Mouse (Mus musculus) right cerebral cortex, postnatal 25 days (tissue): ENCODE measurements around the gene Rab28.
"Not testable (repeated sequence)": the region's sequence is repeated elsewhere in the genome, so short reads cannot be mapped to it uniquely, and the experiment has no call there.

Experiments used
- DNase-seq: peaks from one replicate; pipeline ENCODE4 v3.0.0; 2022

Gene Rab28

GRCm38 (mm10) chr5:41708051-41708630 is at the start of gene Rab28:
TSS of gene Rab28 (minus strand) at chr5:41708157.
- DNase-seq, result peak; percentile 92

- no peak for DNase-seq
These were observed 49.4 kb upstream of the Rab28 start for GRCm38 (mm10) chr5:41757338-41757737.

- no peak for DNase-seq
These were observed 48.4 kb upstream of the Rab28 start for GRCm38 (mm10) chr5:41756396-41756795.

GRCm38 (mm10) chr5:41755373-41755960 is 47.5 kb upstream of the Rab28 start:
- DNase-seq, result no peak

GRCm38 (mm10) chr5:41754836-41755235 is 46.9 kb upstream of the Rab28 start:
- no peak for DNase-seq

- DNase-seq, result no peak
These were observed 46.3 kb upstream of the Rab28 start for GRCm38 (mm10) chr5:41754226-41754775.

GRCm38 (mm10) chr5:41752721-41753120 is 44.8 kb upstream of the Rab28 start:
- no peak for DNase-seq

- no peak for DNase-seq
These were observed 37.2 kb upstream of the Rab28 start for GRCm38 (mm10) chr5:41744898-41745780.

- no peak for DNase-seq
These were observed 36.3 kb upstream of the Rab28 start for GRCm38 (mm10) chr5:41744234-41744633.

GRCm38 (mm10) chr5:41738817-41739216 is 30.9 kb upstream of the Rab28 start:
- no peak for DNase-seq

- no peak for DNase-seq
These were observed 29.1 kb upstream of the Rab28 start for GRCm38 (mm10) chr5:41737039-41737438.

- DNase-seq, result no peak
These were observed 19.1 kb upstream of the Rab28 start for GRCm38 (mm10) chr5:41727017-41727416.

GRCm38 (mm10) chr5:41725573-41725972 is 17.6 kb upstream of the Rab28 start:
- DNase-seq, result no peak

GRCm38 (mm10) chr5:41707115-41708015 is 592 bp downstream of the Rab28 start:
- peak; percentile 53 for DNase-seq

GRCm38 (mm10) chr5:41706777-41707114 is 1.2 kb downstream of the Rab28 start:
- no peak for DNase-seq

GRCm38 (mm10) chr5:41701085-41701484 is 6.9 kb downstream of the Rab28 start:
- not testable (repeated sequence) for DNase-seq

GRCm38 (mm10) chr5:41697958-41698357 is 10.0 kb downstream of the Rab28 start:
- no peak for DNase-seq

GRCm38 (mm10) chr5:41685016-41685415 is 22.9 kb downstream of the Rab28 start:
- no peak for DNase-seq

- no peak for DNase-seq
These were observed 24.0 kb downstream of the Rab28 start for GRCm38 (mm10) chr5:41683976-41684375.

- no peak for DNase-seq
These were observed 41.9 kb downstream of the Rab28 start for GRCm38 (mm10) chr5:41666012-41666411.

GRCm38 (mm10) chr5:41636793-41637192 is 71.2 kb downstream of the Rab28 start:
- no peak for DNase-seq
